Mouse (Mus musculus): Measurements from ENCODE around the gene Prkcb. TPM values are rescaled to one million over a fixed set of nuclear protein-coding genes. Genes with fewer than 3 reads are reported as not detected.

Prkcb gene
- polyA plus RNA-seq, 1 experiment from 2014 or later, result 14.3 TPM

GRCm38 (mm10) chr7:122476697-122477096 lies 188.1 kb downstream of the Prkcb start:
- Histone ChIP-seq H3K27ac (no peak overlapping the region), H3K9me3 (peaks cover 7% of the 10 kb centered on the region; the same call in 1 of the 2 replicates), H3K4me3 (no peak overlapping the region), H3K27me3 (ENCODE audit: insufficient read depth, poor library complexity, severe bottlenecking) (0 out of 2 replicates have a peak, but pooled peaks cover 13% of the 10 kb centered on the region), H3K36me3 (no peaks in the 10 kb centered on the region; the same call in 1 of the 2 replicates), H3K4me1 (peaks cover 5% of the 10 kb centered on the region; the same call in 1 of the 2 replicates)
- no peak for DNase-seq (ENCODE audit: low spot score)
- 82% methylated on average over 6 of the region's 6 CpGs for WGBS

- 69% methylated on average over 7 of the region's 7 CpGs for WGBS
- Histone ChIP-seq H3K27me3 (ENCODE audit: insufficient read depth, poor library complexity, severe bottlenecking) (0 out of 2 replicates have a peak, but pooled peaks cover 13% of the 10 kb centered on the region), H3K9me3 (peaks cover 7% of the 10 kb centered on the region; the same call in 1 of the 2 replicates), H3K36me3 (no peaks in the 10 kb centered on the region; the same call in 1 of the 2 replicates), H3K4me1 (peaks cover 5% of the 10 kb centered on the region; the same call in 1 of the 2 replicates), H3K4me3 (no peak overlapping the region), H3K27ac (no peak overlapping the region)
- no peak for DNase-seq (ENCODE audit: low spot score)
These were observed 188.6 kb downstream of the Prkcb start for GRCm38 (mm10) chr7:122477118-122477517.

GRCm38 (mm10) chr7:122477566-122478564 lies 189.3 kb downstream of the Prkcb start:
- DNase-seq (ENCODE audit: low spot score), result no peak
- 21% methylated on average over 21 of the region's 21 CpGs for WGBS
- H3K4me1 ChIP-seq, result peaks cover 5% of the 10 kb centered on the region; the same call in 1 of the 2 replicates

GRCm38 (mm10) chr7:122483949-122484348 lies 195.4 kb downstream of the Prkcb start:
- 78% methylated on average over 8 of the region's 8 CpGs for WGBS
- Histone ChIP-seq H3K36me3 (no peaks in the 10 kb centered on the region), H3K9me3 (no peaks in the 10 kb centered on the region), H3K4me3 (no peak overlapping the region), H3K27me3 (ENCODE audit: insufficient read depth, poor library complexity, severe bottlenecking) (0 out of 2 replicates have a peak, but pooled peaks cover 4% of the 10 kb centered on the region), H3K4me1 (no peaks in the 10 kb centered on the region), H3K27ac (no peak overlapping the region)
- DNase-seq (ENCODE audit: low spot score), result no peak

More at GRCm38 (mm10) chr7:122477566-122478564, 189.3 kb downstream of the Prkcb start:
- Histone ChIP-seq H3K4me3 (no peak overlapping the region), H3K36me3 (no peaks in the 10 kb centered on the region; the same call in 1 of the 2 replicates), H3K27me3 (ENCODE audit: insufficient read depth, poor library complexity, severe bottlenecking) (0 out of 2 replicates have a peak, but pooled peaks cover 9% of the 10 kb centered on the region), H3K9me3 (peaks cover 7% of the 10 kb centered on the region; the same call in 1 of the 2 replicates), H3K27ac (no peak overlapping the region)

- H3K27me3 ChIP-seq (ENCODE audit: insufficient read depth, poor library complexity, severe bottlenecking), result 0 out of 2 replicates have a peak, but pooled peaks cover 4% of the 10 kb centered on the region
- no peak for DNase-seq (ENCODE audit: low spot score)
- no peaks in the 10 kb centered on the region for H3K36me3 ChIP-seq
- WGBS, result 71% methylated on average over 11 of the region's 11 CpGs
- no peaks in the 10 kb centered on the region for H3K9me3 ChIP-seq
- H3K4me1 ChIP-seq, result no peaks in the 10 kb centered on the region
- no peak overlapping the region for H3K27ac ChIP-seq
- H3K4me3 ChIP-seq, result no peak overlapping the region
These were observed 199.5 kb downstream of the Prkcb start for GRCm38 (mm10) chr7:122487929-122488571.

GRCm38 (mm10) chr7:122492041-122492440 lies 203.5 kb downstream of the Prkcb start:
- no peak for DNase-seq (ENCODE audit: low spot score)
- 80% methylated on average over 8 of the region's 8 CpGs for WGBS

GRCm38 (mm10) chr7:122492936-122493335 lies 204.4 kb downstream of the Prkcb start:
- Histone ChIP-seq H3K27me3 (ENCODE audit: insufficient read depth, poor library complexity, severe bottlenecking) (no peaks in the 10 kb centered on the region), H3K4me3 (no peak overlapping the region), H3K9me3 (no peaks in the 10 kb centered on the region), H3K36me3 (no peaks in the 10 kb centered on the region), H3K4me1 (no peaks in the 10 kb centered on the region), H3K27ac (no peak overlapping the region)
- no peak for DNase-seq (ENCODE audit: low spot score)
- WGBS, result 83% methylated on average over 9 of the region's 9 CpGs

More at GRCm38 (mm10) chr7:122492041-122492440, 203.5 kb downstream of the Prkcb start:
- H3K36me3 ChIP-seq, result no peaks in the 10 kb centered on the region
- H3K9me3 ChIP-seq, result no peaks in the 10 kb centered on the region
- no peak overlapping the region for H3K4me3 ChIP-seq
- H3K27ac ChIP-seq, result no peak overlapping the region
- no peaks in the 10 kb centered on the region for H3K4me1 ChIP-seq
- H3K27me3 ChIP-seq (ENCODE audit: insufficient read depth, poor library complexity, severe bottlenecking), result 0 out of 2 replicates have a peak, but pooled peaks cover 4% of the 10 kb centered on the region

- no peaks in the 10 kb centered on the region for H3K27me3 ChIP-seq (ENCODE audit: insufficient read depth, poor library complexity, severe bottlenecking)
- no peaks in the 10 kb centered on the region for H3K4me1 ChIP-seq
- 18% methylated on average over 3 of the region's 3 CpGs for WGBS
- no peaks in the 10 kb centered on the region for H3K36me3 ChIP-seq
- H3K27ac ChIP-seq, result no peak overlapping the region
- DNase-seq (ENCODE audit: low spot score), result no peak
- H3K4me3 ChIP-seq, result no peak overlapping the region
- H3K9me3 ChIP-seq, result no peaks in the 10 kb centered on the region
These were observed 205.5 kb downstream of the Prkcb start for GRCm38 (mm10) chr7:122494088-122494487.

- Histone ChIP-seq H3K36me3 (no peaks in the 10 kb centered on the region), H3K27ac (no peak overlapping the region), H3K4me1 (no peaks in the 10 kb centered on the region), H3K4me3 (no peak overlapping the region), H3K27me3 (ENCODE audit: insufficient read depth, poor library complexity, severe bottlenecking) (no peaks in the 10 kb centered on the region), H3K9me3 (no peaks in the 10 kb centered on the region)
- 66% methylated on average over 8 of the region's 8 CpGs for WGBS
- no peak for DNase-seq (ENCODE audit: low spot score)
These were observed 209.0 kb downstream of the Prkcb start for GRCm38 (mm10) chr7:122497516-122497915.

GRCm38 (mm10) chr7:122498461-122498860 lies 209.9 kb downstream of the Prkcb start:
- 50% methylated on average over 5 of the region's 5 CpGs for WGBS
- no peak for DNase-seq (ENCODE audit: low spot score)
- no peaks in the 10 kb centered on the region for H3K4me1 ChIP-seq
- H3K36me3 ChIP-seq, result no peaks in the 10 kb centered on the region
- H3K27ac ChIP-seq, result no peak overlapping the region
- H3K4me3 ChIP-seq, result no peak overlapping the region
- no peaks in the 10 kb centered on the region for H3K9me3 ChIP-seq
- H3K27me3 ChIP-seq (ENCODE audit: insufficient read depth, poor library complexity, severe bottlenecking), result no peaks in the 10 kb centered on the region

GRCm38 (mm10) chr7:122499743-122500597 lies 211.4 kb downstream of the Prkcb start:
- Histone ChIP-seq H3K9me3 (no peaks in the 10 kb centered on the region), H3K27ac (no peak overlapping the region), H3K27me3 (ENCODE audit: insufficient read depth, poor library complexity, severe bottlenecking) (no peaks in the 10 kb centered on the region), H3K4me1 (no peaks in the 10 kb centered on the region), H3K36me3 (no peaks in the 10 kb centered on the region), H3K4me3 (no peak overlapping the region)
- no peak for DNase-seq (ENCODE audit: low spot score)
- WGBS, result 73% methylated on average over 9 of the region's 9 CpGs

- Histone ChIP-seq H3K36me3 (no peaks in the 10 kb centered on the region), H3K4me3 (no peak overlapping the region), H3K27me3 (ENCODE audit: insufficient read depth, poor library complexity, severe bottlenecking) (no peaks in the 10 kb centered on the region), H3K9me3 (no peaks in the 10 kb centered on the region), H3K27ac (no peak overlapping the region), H3K4me1 (peaks cover 6% of the 10 kb centered on the region)
- no peak for DNase-seq (ENCODE audit: low spot score)
- WGBS, result 89% methylated on average over 2 of the region's 2 CpGs
These were observed 217.9 kb downstream of the Prkcb start for GRCm38 (mm10) chr7:122506467-122506866.

Measured in heart, embryonic 10.5 days (tissue).